Mouse (Mus musculus): ENCODE results near the gene Mtor.

Mtor gene

DNA sequence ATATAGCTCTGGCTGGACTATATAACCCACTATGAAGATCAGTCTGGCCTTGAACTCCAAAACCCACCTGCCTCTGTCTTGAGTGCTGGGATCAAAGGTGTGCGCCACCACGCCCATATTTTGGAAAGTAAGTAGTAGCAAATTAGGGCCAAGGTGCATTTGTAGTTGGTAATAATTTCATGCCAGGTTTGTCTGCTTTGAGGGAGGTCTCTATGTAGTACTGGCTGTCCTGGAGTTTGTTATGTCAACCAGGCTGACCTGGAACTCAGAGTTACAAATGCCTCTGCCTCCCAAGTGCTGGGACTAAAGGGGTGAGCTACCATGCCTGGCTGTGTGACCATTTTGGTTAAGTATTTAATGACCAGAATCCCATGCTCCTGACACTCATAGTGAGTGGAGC lies 31.8 kb downstream of the Mtor start:
- in situ Hi-C loops (cut with MboI; ENCODE audit: low sequenced_read_pairs): no loop called here

DNA sequence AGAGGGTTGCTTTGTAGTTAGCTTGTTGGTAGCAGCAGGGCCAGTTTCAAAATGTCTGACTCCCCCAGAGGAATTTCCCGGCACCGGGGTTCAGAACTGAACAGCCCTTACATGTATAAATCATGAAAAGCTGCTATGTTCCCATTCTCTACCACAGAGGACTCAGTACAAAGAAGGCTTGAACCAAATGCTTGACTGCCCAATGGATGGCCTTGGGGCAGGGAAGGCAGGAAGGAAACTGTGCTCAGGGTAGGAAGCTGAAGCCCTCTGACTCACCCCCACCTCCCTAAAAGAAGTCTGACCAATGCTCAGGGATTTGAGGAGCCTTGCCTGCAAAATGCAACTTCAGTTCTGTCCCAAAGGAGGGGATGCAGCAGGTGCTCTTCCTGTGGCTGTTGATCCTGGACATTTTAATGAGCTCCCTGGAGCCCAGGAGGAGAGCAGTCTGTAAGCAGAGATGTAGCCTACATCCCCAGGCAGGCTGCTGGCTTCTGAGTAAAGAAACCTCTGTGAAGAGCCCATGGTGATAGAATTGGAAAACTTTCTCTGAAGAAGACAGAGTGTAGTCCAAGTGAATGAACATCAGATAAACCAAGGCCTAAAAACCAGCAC lies 33.3 kb downstream of the Mtor start:
- in situ Hi-C loops (cut with MboI; ENCODE audit: low sequenced_read_pairs): no loop called here

GRCm38 (mm10) chr4:148484511-148484910 lies 36.1 kb downstream of the Mtor start:
- in situ Hi-C loops (cut with MboI; ENCODE audit: low sequenced_read_pairs): no loop called here

- in situ Hi-C loops (cut with MboI; ENCODE audit: low sequenced_read_pairs): no loop called here
Observed at GRCm38 (mm10) chr4:148487841-148488240, 39.4 kb downstream of the Mtor start.

GRCm38 (mm10) chr4:148490502-148490901 lies 42.1 kb downstream of the Mtor start:
- in situ Hi-C loops (cut with MboI; ENCODE audit: low sequenced_read_pairs): no loop called here

- in situ Hi-C loops (cut with MboI; ENCODE audit: low sequenced_read_pairs): no loop called here
Observed at GRCm38 (mm10) chr4:148491448-148491847, 43.0 kb downstream of the Mtor start.

- in situ Hi-C loops (cut with MboI; ENCODE audit: low sequenced_read_pairs): no loop called here
Observed at GRCm38 (mm10) chr4:148495160-148495559, 46.7 kb downstream of the Mtor start.

DNA sequence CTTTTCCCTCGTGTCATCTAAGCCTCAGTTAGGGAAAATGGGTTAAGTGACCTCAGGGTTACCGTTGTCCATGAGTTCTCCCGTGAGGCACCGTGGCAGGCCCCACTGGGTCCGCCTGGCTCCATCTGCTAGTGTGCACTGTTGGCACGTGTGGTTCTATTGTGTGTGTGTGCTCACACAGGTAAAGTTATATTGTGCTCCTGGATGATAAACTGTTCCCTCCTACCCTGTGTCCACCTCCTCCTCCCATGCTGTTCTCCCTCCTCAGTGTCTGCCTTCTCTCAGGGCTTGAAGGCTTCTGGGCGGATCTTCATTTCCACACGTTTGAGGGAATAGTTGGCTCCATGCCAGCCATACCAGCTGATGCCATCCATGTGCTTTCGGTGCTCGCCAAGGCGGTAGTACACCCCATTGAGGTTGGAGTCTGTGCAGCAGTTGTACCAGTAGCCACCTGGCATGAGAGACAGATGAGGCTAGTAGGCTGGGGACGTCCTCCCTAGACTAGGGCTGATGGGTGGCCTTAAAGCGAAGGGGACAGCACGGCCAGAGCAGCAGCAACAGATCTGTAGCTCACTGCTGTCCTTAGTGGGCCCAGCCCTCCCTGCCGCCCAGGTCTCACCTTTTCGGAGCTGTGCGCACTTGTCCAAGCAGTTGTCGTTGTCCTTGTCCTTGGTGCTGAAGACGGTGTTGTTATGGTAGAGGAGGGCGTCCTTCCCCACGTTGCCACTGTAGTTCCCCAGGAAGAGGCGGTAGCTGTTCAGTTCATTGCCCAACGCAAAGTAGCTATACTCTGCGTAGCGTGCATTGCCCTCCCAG lies 47.7 kb downstream of the Mtor start:
- in situ Hi-C loops (cut with MboI; ENCODE audit: low sequenced_read_pairs): no loop called here

GRCm38 (mm10) chr4:148500410-148500867 lies 52.0 kb downstream of the Mtor start, which contains the start of gene Angptl7:
Gene Angptl7 (minus strand): TSS chr4:148500460.
- in situ Hi-C loops (cut with MboI; ENCODE audit: low sequenced_read_pairs): no loop called here

DNA sequence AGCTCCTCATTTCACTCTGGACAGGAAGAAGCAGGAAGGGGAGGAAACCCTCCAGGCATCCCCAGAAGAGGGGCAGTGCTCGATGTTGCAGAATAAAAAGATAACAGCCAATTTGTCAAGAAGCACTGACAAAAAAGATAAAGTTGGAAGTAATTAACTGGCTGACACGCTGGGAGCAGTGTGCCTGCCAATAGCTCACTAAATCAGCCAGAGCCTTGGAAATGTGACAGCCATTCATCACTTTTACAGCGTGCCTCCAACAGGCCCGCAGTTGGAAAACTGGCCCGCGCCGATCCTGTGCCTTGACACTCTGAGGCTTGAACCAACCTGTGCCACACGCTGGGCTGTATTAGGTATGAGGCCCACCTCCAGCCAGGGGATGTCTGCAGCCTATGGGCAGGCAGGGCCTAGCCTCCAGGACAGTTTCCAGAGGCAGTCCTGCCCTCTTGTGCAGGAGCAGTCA lies 56.1 kb downstream of the Mtor start:
- in situ Hi-C loops (cut with MboI; ENCODE audit: low sequenced_read_pairs): no loop called here

DNA sequence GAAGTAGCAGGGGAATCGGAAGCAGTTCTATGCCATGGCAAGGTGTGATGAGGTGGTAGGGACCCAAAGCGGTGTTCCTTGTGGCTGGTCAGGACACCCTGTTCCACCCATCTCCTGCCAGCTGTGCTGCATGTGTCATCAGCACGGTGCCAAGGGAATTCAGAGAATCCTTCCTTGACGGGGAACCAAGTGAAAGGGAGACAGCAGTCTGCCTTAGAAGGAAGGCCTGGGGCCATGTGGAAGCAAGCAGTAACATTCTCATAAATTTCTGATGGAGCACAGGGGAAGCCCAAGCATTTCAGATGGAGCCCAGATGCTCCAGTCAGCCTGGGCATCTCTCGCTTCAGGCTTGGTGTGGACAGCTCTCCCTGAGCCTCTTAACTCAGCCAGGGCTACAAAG lies 59.2 kb downstream of the Mtor start:
- in situ Hi-C loops (cut with MboI; ENCODE audit: low sequenced_read_pairs): no loop called here

DNA sequence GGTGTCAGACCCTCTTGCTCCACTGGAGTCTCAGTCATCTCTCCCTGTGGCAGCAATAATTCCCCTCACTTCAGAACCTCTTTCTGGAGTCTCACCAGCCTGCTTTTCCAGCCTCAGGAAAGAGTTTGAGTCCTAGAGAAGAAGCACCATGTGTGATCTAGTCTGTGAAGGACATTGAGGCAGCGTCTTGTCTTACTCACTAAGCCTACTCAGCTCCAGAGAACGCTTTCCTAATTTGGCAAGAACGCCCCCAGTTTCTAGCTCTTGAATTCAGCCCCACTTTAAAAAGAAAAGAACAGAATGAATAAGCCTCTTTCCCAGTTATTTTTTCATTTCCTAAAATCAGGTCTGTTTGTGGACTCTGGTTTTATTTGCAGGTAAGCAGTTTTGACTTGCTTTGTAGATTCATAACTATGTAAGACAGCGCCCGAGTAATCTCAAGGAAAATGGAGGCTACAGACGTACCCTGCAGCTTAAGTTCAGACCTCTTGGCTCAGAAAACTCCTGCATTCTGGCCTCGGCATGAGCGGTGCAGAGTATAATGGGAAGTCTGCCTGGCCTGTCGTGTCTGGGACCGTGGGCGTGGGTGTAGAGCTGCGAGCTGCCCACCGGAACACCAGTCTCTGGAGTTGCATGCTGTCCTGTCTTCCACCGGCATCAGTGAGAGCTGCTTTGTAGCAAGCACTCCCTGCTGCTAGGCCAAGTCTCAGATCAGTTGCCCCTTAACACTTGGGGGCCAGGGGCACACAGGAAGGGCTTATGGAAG lies 59.9 kb downstream of the Mtor start:
- in situ Hi-C loops (cut with MboI; ENCODE audit: low sequenced_read_pairs): no loop called here

GRCm38 (mm10) chr4:148509450-148510084 lies 61.2 kb downstream of the Mtor start:
- in situ Hi-C loops (cut with MboI; ENCODE audit: low sequenced_read_pairs): no loop called here

GRCm38 (mm10) chr4:148510691-148511090 lies 62.3 kb downstream of the Mtor start:
- in situ Hi-C loops (cut with MboI; ENCODE audit: low sequenced_read_pairs): no loop called here

DNA sequence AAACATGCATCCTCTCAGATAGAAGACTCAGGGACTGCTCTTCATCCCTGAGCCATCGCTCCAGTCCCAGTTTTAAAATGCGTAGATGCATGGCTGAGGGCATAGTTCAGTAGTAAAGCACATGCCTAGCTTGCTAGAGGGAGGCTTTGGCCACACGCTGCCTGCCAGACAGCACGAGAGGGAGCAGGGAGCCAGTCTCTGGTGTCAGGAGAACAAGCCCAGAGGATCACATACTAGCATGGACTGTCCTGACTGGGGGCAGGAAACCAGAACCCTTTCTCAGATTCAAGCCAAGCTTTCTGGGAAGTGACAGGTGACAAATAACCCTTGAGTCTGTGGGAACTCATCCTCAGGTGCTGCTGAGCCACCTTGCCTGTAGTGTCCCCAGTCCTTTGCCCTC lies 62.9 kb downstream of the Mtor start:
- in situ Hi-C loops (cut with MboI; ENCODE audit: low sequenced_read_pairs): no loop called here

GRCm38 (mm10) chr4:148513021-148513559 lies 64.7 kb downstream of the Mtor start:
- in situ Hi-C loops (cut with MboI; ENCODE audit: low sequenced_read_pairs): no loop called here

- in situ Hi-C loops (cut with MboI; ENCODE audit: low sequenced_read_pairs): no loop called here
Observed at GRCm38 (mm10) chr4:148515313-148515712, 66.9 kb downstream of the Mtor start.

GRCm38 (mm10) chr4:148517809-148518208 lies 69.4 kb downstream of the Mtor start:
- in situ Hi-C loops (cut with MboI; ENCODE audit: low sequenced_read_pairs): no loop called here

DNA sequence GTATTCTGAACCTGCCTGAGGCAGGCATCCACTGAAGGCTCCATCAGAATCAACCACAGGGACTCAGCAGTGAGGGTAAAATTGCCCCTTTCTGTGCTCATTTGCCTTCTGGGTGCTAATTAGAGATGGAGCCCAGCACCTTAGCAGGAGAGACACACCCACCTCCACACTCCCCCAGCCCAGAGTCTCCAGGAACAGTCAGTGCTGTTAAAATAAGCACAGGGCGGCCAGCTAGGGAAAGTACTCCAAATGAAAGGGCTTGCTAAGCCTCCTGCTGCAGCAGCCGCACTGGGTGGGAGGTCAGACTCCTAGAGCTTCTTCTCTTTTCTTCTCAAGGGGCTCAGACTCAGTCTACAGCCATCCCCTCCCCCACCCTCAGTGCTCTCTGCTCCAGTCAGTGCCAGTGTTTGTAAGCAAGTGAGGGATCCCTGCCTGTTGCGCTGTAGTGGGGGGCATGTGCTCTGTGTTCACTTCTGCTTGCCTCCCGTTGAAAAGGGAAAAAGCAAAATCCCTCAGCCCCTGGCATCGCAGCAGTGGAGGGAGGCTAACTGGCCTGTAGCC lies 69.9 kb downstream of the Mtor start:
- in situ Hi-C loops (cut with MboI; ENCODE audit: low sequenced_read_pairs): no loop called here

GRCm38 (mm10) chr4:148523538-148523937 lies 75.1 kb downstream of the Mtor start:
- in situ Hi-C loops (cut with MboI; ENCODE audit: low sequenced_read_pairs): no loop called here

All from CH12F3 (cell line).